Mouse (Mus musculus): ENCODE results near the gene Sync. TPM values are rescaled to one million over a fixed set of nuclear protein-coding genes. Genes with fewer than 3 reads are reported as not detected.

The Sync gene
- polyA plus RNA-seq, 1 experiment, result 0.88 TPM

DNA sequence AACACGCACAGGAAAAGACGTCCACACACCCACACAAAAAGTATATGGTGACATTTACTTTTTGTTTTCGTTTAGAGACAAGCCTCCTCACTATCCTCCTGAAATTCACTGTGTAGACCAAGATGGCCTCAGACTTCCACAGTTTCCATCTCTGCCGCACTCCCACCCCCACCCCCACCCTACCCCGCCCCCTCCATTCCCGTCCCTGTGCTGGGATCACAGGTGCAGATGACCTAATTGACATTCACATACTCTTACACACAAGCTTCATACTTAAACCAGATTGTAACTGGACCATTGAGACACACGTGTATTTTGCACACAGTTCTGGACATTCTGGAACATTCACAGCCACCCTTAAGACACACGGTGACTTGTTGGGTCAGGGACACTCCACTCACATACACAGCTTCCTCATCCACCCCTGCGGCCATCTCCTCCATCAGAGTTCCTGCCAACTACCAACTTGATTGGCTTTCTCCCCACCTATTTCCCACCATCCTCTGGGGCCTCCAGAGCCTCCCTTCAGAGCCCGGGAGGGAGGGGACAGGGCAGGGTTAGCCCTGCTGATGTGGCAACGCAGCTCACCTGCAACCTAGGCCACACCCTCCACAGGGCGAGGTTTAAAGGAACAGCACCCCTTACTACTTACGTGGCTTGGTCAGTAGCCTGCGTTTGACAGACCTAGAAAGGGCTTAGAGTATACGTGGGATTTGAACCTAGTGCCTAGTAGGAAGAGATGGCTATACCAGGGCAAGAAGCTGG lies 15.2 kb upstream of the Sync start:
- H3K27me3 ChIP-seq (ENCODE audit: control insufficient read depth, insufficient read depth, low read length), result no peaks in the 10 kb centered on the region
- H3K4me3 ChIP-seq (ENCODE audit: control insufficient read depth, insufficient read depth, low read length), result no peak overlapping the region
- no peak for TF ChIP-seq POLR2A (IDR thresholded peaks at IDR 0.05; ENCODE audit: control insufficient read depth, extremely low read depth, insufficient read depth, low read length, poor library complexity)
- no peak for TF ChIP-seq CTCF (IDR thresholded peaks at IDR 0.05; ENCODE audit: borderline replicate concordance, control insufficient read depth, extremely low read depth, insufficient read depth, low read length, poor library complexity)
- H3K27ac ChIP-seq (ENCODE audit: control insufficient read depth, insufficient read depth, low read length), result no peak overlapping the region
- 25% methylated on average over 15 of the region's 15 CpGs for WGBS
- peak; percentile 12 for DNase-seq
- H3K36me3 ChIP-seq (ENCODE audit: control insufficient read depth, insufficient read depth, low read length), result no peaks in the 10 kb centered on the region
- peaks cover 20% of the 10 kb centered on the region for H3K4me1 ChIP-seq (replicated peaks; ENCODE audit: control insufficient read depth, insufficient read depth, low read length)

DNA sequence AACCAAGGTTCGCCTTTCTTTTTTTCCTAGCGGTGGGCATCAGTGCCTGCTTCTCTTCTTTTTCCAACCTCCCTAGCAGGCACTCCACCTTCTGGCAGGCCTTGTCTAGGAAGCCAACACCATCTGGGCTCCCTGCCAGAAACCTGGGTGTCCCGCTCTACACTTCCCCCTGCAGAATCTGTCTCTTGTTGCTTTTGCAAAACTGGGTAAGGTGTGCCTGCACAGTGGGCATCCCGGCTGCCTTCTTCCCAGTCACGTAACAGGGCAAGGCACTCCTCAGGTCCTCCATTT lies 14.7 kb upstream of the Sync start:
- Histone ChIP-seq H3K27me3 (ENCODE audit: control insufficient read depth, insufficient read depth, low read length) (no peaks in the 10 kb centered on the region), H3K36me3 (ENCODE audit: control insufficient read depth, insufficient read depth, low read length) (no peaks in the 10 kb centered on the region), H3K27ac (ENCODE audit: control insufficient read depth, insufficient read depth, low read length) (no peak overlapping the region), H3K4me1 (replicated peaks; ENCODE audit: control insufficient read depth, insufficient read depth, low read length) (peaks cover 20% of the 10 kb centered on the region), H3K4me3 (ENCODE audit: control insufficient read depth, insufficient read depth, low read length) (no peak overlapping the region)
- no peak for DNase-seq
- TF ChIP-seq CTCF (IDR thresholded peaks at IDR 0.05; ENCODE audit: borderline replicate concordance, control insufficient read depth, extremely low read depth, insufficient read depth, low read length, poor library complexity) (no peak; the same call in 1 of the 2 replicates), POLR2A (IDR thresholded peaks at IDR 0.05; ENCODE audit: control insufficient read depth, extremely low read depth, insufficient read depth, low read length, poor library complexity) (no peak)
- 37% methylated on average over 5 of the region's 5 CpGs for WGBS

DNA sequence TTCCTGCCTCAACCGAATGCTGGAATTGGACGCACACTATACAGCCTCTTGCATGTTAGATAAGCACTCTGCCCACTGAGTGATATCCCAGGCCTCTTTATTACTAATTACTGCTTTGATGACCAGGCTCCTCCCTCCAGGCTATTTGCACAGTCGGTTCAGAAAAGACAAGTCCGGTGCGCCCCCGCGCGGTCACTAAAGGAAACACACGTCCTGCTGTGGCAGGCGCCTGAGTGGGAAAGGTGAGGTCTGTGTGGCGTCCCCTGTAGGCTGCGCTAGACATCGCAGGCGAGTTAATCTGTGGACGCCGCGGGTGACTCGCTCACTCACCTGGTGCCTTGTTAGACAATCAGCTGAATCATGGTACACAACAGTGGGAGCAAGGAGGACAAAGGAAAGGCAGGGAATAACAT lies 11.0 kb upstream of the Sync start:
- no peak overlapping the region for H3K27ac ChIP-seq (ENCODE audit: control insufficient read depth, insufficient read depth, low read length)
- H3K4me1 ChIP-seq (replicated peaks; ENCODE audit: control insufficient read depth, insufficient read depth, low read length), result peaks cover 18% of the 10 kb centered on the region
- H3K27me3 ChIP-seq (ENCODE audit: control insufficient read depth, insufficient read depth, low read length), result no peaks in the 10 kb centered on the region
- 3% methylated on average over 18 of the region's 18 CpGs for WGBS
- TF ChIP-seq CTCF (IDR thresholded peaks at IDR 0.05; ENCODE audit: borderline replicate concordance, control insufficient read depth, extremely low read depth, insufficient read depth, low read length, poor library complexity) (peak; percentile 100), POLR2A (IDR thresholded peaks at IDR 0.05; ENCODE audit: control insufficient read depth, extremely low read depth, insufficient read depth, low read length, poor library complexity) (no peak)
- DNase-seq, result peak; percentile 92
- no peaks in the 10 kb centered on the region for H3K36me3 ChIP-seq (ENCODE audit: control insufficient read depth, insufficient read depth, low read length)
- no peak overlapping the region for H3K4me3 ChIP-seq (ENCODE audit: control insufficient read depth, insufficient read depth, low read length)

DNA sequence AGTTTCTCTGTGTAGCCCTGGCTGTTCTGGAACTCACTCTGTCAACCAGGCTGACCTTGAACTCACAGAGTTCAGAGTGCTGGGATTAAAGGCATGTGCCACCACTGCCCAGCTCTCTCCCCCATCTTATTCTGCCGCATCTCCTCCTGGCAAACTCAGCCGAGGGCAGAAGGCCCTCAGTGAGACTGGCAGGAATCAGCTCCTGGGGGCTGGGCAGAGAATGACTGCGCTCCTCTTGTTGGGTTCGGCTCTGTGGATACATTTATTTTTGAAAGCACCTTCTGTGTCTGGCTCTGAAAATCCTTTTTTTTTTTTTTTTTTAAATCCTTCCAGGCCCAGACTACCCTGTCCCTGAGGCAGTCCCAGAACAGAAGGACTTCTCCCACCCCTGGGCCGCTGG lies 4.6 kb upstream of the Sync start:
- Histone ChIP-seq H3K27ac (ENCODE audit: control insufficient read depth, insufficient read depth, low read length) (no peak overlapping the region), H3K36me3 (ENCODE audit: control insufficient read depth, insufficient read depth, low read length) (no peaks in the 10 kb centered on the region), H3K27me3 (ENCODE audit: control insufficient read depth, insufficient read depth, low read length) (peaks cover 13% of the 10 kb centered on the region), H3K4me1 (replicated peaks; ENCODE audit: control insufficient read depth, insufficient read depth, low read length) (peaks cover 10% of the 10 kb centered on the region), H3K4me3 (ENCODE audit: control insufficient read depth, insufficient read depth, low read length) (no peak overlapping the region)
- WGBS, result 93% methylated on average over 5 of the region's 5 CpGs
- TF ChIP-seq CTCF (IDR thresholded peaks at IDR 0.05; ENCODE audit: borderline replicate concordance, control insufficient read depth, extremely low read depth, insufficient read depth, low read length, poor library complexity) (no peak), POLR2A (IDR thresholded peaks at IDR 0.05; ENCODE audit: control insufficient read depth, extremely low read depth, insufficient read depth, low read length, poor library complexity) (no peak)
- no peak for DNase-seq

DNA sequence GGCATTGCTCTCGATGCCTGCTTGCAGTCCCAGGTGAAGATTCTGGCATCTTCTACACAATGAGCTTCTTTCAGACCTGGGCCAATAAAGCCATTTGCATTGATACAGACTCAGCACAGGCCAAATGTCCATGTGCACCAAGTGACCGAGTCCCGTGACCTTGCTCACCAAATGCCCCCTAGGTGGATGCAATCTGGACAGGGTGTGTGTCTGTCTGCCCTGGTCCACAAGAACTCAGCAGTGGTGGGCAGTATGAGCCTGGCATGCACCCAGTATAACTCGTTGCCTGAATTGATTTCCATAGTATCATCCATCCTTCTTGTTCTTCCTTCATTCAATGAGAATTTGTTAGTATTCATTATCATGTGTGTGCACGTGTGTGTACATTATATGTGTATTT lies 4.2 kb upstream of the Sync start:
- Histone ChIP-seq H3K4me3 (ENCODE audit: control insufficient read depth, insufficient read depth, low read length) (no peak overlapping the region), H3K36me3 (ENCODE audit: control insufficient read depth, insufficient read depth, low read length) (no peaks in the 10 kb centered on the region), H3K4me1 (replicated peaks; ENCODE audit: control insufficient read depth, insufficient read depth, low read length) (peaks cover 10% of the 10 kb centered on the region), H3K27ac (ENCODE audit: control insufficient read depth, insufficient read depth, low read length) (no peak overlapping the region), H3K27me3 (ENCODE audit: control insufficient read depth, insufficient read depth, low read length) (peaks cover 13% of the 10 kb centered on the region)
- 96% methylated on average over 5 of the region's 5 CpGs for WGBS
- no peak for DNase-seq
- TF ChIP-seq POLR2A (IDR thresholded peaks at IDR 0.05; ENCODE audit: control insufficient read depth, extremely low read depth, insufficient read depth, low read length, poor library complexity) (no peak), CTCF (IDR thresholded peaks at IDR 0.05; ENCODE audit: borderline replicate concordance, control insufficient read depth, extremely low read depth, insufficient read depth, low read length, poor library complexity) (no peak)

DNA sequence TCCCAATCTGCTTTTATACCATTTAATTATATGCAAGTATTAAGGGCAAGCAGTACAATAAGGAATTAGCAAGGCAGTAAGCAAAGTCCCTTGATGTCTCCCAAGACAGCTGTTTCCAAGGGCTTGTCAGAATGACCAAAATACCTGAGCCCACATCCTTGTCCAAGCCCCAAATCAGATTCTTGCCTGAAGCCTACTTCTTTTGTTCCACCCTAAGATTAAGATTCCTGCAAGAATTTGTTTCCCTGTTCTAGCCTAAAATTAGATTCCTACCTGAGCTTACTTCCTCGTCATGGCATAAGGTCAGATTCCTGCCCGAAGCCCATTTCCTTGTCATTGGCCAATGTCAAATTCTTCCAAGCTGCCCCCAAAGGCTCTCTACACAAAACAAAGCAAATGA lies 2.7 kb upstream of the Sync start:
- Histone ChIP-seq H3K4me1 (replicated peaks; ENCODE audit: control insufficient read depth, insufficient read depth, low read length) (peaks cover 10% of the 10 kb centered on the region), H3K27ac (ENCODE audit: control insufficient read depth, insufficient read depth, low read length) (no peak overlapping the region), H3K27me3 (ENCODE audit: control insufficient read depth, insufficient read depth, low read length) (peaks cover 13% of the 10 kb centered on the region), H3K36me3 (ENCODE audit: control insufficient read depth, insufficient read depth, low read length) (no peaks in the 10 kb centered on the region), H3K4me3 (ENCODE audit: control insufficient read depth, insufficient read depth, low read length) (no peak overlapping the region)
- WGBS, result 94% methylated on average over 2 of the region's 2 CpGs
- TF ChIP-seq POLR2A (IDR thresholded peaks at IDR 0.05; ENCODE audit: control insufficient read depth, extremely low read depth, insufficient read depth, low read length, poor library complexity), result no peak
- no peak for TF ChIP-seq CTCF (IDR thresholded peaks at IDR 0.05; ENCODE audit: borderline replicate concordance, control insufficient read depth, extremely low read depth, insufficient read depth, low read length, poor library complexity)
- DNase-seq, result no peak

Data from thymus, adult 2 months (tissue).